Mouse (Mus musculus): ENCODE data around the gene Gm20715.
"Not testable (repeated sequence)": the region's sequence is repeated elsewhere in the genome, so short reads cannot be mapped to it uniquely, and the experiment has no call there.

Gene Gm20715

GRCm38 (mm10) chr7:6429381-6429780 is 19.3 kb downstream of the Gm20715 start:
- no peak for DNase-seq (ENCODE audit: low read depth)

DNA sequence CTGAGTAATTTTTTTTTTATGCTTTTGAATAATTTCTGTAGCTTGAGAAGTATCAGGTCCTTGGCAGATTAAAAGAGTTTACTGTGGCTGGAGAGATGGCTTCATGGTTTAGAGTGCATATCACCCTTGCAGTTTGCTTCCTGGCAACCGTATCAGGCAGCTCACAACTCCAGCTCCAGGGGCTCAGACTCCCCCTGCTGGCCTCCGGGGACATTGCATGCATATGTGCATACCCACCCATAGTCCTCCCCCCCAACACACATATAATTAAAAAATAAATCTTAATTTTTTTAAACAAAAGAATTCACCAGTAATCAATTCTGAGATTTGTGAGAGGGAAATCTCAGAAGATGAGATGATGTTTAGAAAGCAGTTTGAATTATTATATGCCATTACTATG is 20.3 kb downstream of the Gm20715 start:
- peak; percentile 14 for DNase-seq (ENCODE audit: low read depth)

DNA sequence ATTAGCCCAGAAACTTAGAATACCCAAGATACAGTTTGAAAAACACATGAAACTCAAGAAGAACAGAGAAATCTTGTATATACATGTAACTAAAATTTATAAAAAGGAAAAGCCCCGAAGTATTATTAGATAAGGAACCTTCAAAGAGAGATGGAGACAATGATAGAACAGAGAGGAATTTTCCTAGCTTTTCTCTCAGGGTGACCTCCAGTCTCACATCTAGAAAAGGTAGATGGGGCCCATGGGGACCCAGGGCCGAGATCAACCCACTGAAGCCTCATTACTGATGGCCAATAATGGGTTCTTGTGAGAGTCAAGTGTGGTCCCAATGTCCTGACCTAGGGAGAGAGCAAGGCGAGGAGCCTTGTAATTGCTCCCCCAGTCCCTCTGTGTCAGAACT is 28.3 kb downstream of the Gm20715 start, which contains the start of gene Olfr1344:
Gene Olfr1344 (plus strand): TSS at position 301 of the 400 bp plus-strand sequence.
- no peak for DNase-seq (ENCODE audit: low read depth)

- DNase-seq (ENCODE audit: low read depth): no peak
Observed at GRCm38 (mm10) chr7:6441173-6441572, 31.1 kb downstream of the Gm20715 start.

DNA sequence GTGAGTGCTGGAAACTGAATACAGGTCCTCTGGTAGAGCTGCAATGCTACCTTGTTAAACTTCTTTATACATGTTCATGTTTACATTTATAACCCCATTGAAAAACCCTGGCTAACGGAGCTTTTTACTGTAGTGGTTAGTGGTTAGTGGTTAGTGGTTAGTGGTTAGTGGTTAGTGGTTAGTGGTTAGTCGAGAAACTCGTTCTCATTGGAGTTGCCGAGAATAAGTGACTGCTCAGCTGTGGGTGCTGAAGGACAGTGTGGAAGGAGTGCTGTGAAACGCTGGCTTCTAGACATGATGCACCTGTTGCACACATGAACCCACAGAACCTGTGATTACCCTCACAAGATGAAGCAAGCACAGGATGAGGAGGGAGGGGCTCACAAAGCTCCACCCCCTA is 37.7 kb downstream of the Gm20715 start:
- DNase-seq (ENCODE audit: low read depth): no peak

DNA sequence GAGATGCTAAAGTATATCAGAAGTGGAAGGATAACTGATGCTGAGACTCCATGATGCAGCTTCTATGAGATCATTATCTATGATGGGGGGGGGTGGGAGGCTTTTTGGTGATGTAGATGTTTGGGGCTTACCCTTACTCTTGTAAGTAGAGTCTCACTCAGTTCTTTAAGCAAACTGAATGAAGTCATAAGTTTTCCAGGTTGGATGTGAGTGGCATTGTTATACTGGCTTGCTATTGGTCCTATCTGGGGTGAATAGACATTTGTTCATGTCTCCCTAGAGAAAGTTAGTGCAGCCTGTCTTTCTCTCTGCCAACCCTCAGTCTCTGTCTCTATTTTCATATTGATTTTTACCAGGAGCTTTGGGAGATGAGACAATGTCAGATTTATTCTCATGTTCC is 45.8 kb downstream of the Gm20715 start, which contains the start of gene Olfr1336:
Gene Olfr1336 (plus strand): TSS at position 301 of the 400 bp plus-strand sequence.
- DNase-seq (ENCODE audit: low read depth): no peak

DNA sequence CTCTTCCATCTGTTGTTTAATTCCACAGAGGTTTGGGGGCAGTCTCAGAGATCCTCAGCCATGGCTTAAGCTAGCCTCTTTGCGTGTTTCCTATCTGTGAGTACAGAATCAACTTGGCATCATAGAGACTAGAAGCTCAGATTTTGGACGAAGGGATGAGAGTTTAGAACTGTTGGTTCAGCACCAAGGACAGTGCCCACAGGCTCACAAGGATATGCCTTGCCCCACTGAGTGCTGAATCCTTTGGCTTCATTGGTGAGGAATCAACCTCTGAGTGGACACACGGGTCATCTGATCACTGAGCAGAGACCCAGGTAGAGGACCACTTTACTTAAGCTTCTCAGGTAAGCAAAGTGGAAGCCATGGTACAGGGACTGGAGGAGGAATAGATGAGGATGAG is 46.3 kb downstream of the Gm20715 start:
- no peak for DNase-seq (ENCODE audit: low read depth)

- DNase-seq (ENCODE audit: low read depth): no peak
Observed at GRCm38 (mm10) chr7:6466951-6467350, 56.9 kb downstream of the Gm20715 start, which contains the start of gene Olfr1346. Gene Olfr1346 (plus strand): TSS chr7:6467101.

GRCm38 (mm10) chr7:6477633-6478032 is 67.6 kb downstream of the Gm20715 start:
- DNase-seq (ENCODE audit: low read depth): not testable (repeated sequence)

DNA sequence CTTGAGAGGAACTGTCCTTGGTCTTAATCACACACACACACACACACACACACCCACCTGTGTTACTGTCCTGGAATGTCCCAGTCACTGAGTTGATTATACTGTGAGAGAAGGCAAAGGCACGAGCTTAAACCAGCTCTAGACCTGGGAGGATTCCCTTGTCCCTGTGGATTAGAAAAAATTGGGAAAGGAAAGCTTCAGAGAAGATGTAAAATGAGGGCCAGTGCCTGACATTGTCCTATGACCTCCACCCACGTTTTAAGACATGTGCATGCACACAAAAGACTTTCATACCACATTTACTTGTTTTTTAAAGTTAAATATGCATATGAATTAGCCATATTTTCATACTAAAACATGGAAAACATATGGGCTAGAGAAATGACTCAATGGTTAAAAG is 76.8 kb downstream of the Gm20715 start, which contains the start of gene Olfr5:
Gene Olfr5 (minus strand): TSS at position 101 of the 400 bp plus-strand sequence.
- no peak for DNase-seq (ENCODE audit: low read depth)

All from c-Kit-positive CD71-positive TER-119-negative erythroid progenitor cells, embryonic 14.5 days (primary cell).